Mouse (Mus musculus): ENCODE measurements at regions not wholly inside any gene's neighbourhood (a gene's known extent, or its start where the extent isn't known, plus 50 kb on each side); places are given as distances from the start of the nearest gene placed in this dataset.

DNA sequence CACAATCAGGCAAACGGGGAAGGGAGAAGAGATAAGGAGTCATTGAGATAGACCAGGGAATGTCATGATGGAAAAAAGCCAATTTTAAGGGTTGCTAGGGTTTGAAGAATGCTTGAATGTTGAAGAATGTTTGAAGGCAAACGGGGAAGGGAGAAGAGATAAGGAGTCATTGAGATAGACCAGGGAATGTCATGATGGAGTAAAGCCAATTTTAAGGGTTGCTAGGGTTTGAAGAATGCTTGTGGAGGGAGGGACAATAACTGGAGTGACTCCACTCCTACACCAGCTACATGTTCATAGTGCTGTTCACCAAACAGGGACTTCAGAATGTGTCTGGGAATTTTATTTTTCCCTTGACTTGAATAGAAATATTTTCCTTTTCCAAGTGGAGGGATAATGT is 476.0 kb upstream of the Klf4 start:
- 79% methylated on average over 2 of the region's 2 CpGs for WGBS
- ATAC-seq (ENCODE audit: low FRiP score, low TSS enrichment) (no peak), DNase-seq (no peak)
- H3K4me1 ChIP-seq (ENCODE audit: control insufficient read depth, insufficient read depth, low read length), result no peaks in the 10 kb centered on the region
- no peak overlapping the region for H3K27ac ChIP-seq (replicated peaks; ENCODE audit: low read depth, low read length)
- no peak overlapping the region for H3K4me2 ChIP-seq (ENCODE audit: low read length)
- H3K9me3 ChIP-seq (ENCODE audit: control insufficient read depth, low read length), result no peaks in the 10 kb centered on the region
- H3K9ac ChIP-seq (replicated peaks; ENCODE audit: low read length), result no peak overlapping the region
- H3K27me3 ChIP-seq (ENCODE audit: control insufficient read depth, insufficient read depth, low read length), result no peaks in the 10 kb centered on the region
- no peaks in the 10 kb centered on the region for H3K36me3 ChIP-seq (ENCODE audit: control insufficient read depth, insufficient read depth, low read length)
- H3K4me3 ChIP-seq (replicated peaks; ENCODE audit: low read depth, low read length), result no peak overlapping the region

- Histone ChIP-seq H3K9ac (replicated peaks; ENCODE audit: low read length) (no peak overlapping the region), H3K27ac (replicated peaks; ENCODE audit: low read depth, low read length) (no peak overlapping the region), H3K9me3 (ENCODE audit: control insufficient read depth, low read length) (no peaks in the 10 kb centered on the region), H3K36me3 (ENCODE audit: control insufficient read depth, insufficient read depth, low read length) (no peaks in the 10 kb centered on the region), H3K4me3 (replicated peaks; ENCODE audit: low read depth, low read length) (no peak overlapping the region), H3K4me2 (ENCODE audit: low read length) (no peak overlapping the region), H3K4me1 (ENCODE audit: control insufficient read depth, insufficient read depth, low read length) (peaks cover 6% of the 10 kb centered on the region; the same call in 1 of the 2 replicates), H3K27me3 (ENCODE audit: control insufficient read depth, insufficient read depth, low read length) (no peaks in the 10 kb centered on the region)
- DNase-seq (no peak), ATAC-seq (ENCODE audit: low FRiP score, low TSS enrichment) (no peak)
- WGBS, result 75% methylated on average over 5 of the region's 5 CpGs
Measured at GRCm38 (mm10) chr4:56004227-56004626, 472.0 kb upstream of the Klf4 start.

DNA sequence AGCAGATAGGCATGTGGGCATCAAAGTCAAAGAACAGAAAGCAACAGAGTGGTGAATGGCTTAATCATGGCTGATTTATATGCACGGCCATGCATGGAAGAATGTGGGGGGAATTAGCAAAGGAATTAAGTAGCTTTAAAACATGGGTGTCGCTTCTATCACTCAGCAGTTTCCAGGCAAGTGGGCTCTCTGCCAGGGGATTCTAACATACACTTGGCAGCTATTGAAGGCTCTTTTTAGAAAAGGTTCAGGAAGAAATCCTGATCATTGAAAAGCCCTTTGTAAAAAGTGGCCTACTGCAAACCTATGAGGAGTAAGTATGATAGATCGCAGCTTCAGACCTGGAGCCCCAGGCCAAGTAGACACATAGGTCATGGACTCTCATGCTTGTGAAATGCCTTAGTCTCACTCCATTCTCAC is 469.1 kb upstream of the Klf4 start:
- H3K4me1 ChIP-seq (ENCODE audit: control insufficient read depth, insufficient read depth, low read length), result peaks cover 6% of the 10 kb centered on the region; the same call in 1 of the 2 replicates
- no peak overlapping the region for H3K4me2 ChIP-seq (ENCODE audit: low read length)
- no peak overlapping the region for H3K27ac ChIP-seq (replicated peaks; ENCODE audit: low read depth, low read length)
- H3K9me3 ChIP-seq (ENCODE audit: control insufficient read depth, low read length), result no peaks in the 10 kb centered on the region
- 24% methylated on average over 3 of the region's 3 CpGs for WGBS
- no peak overlapping the region for H3K9ac ChIP-seq (replicated peaks; ENCODE audit: low read length)
- H3K36me3 ChIP-seq (ENCODE audit: control insufficient read depth, insufficient read depth, low read length), result no peaks in the 10 kb centered on the region
- DNase-seq (peak; percentile 83), ATAC-seq (ENCODE audit: low FRiP score, low TSS enrichment) (peak; percentile 48; the same call in 1 of the 2 replicates)
- H3K4me3 ChIP-seq (replicated peaks; ENCODE audit: low read depth, low read length), result no peak overlapping the region
- no peaks in the 10 kb centered on the region for H3K27me3 ChIP-seq (ENCODE audit: control insufficient read depth, insufficient read depth, low read length)

- ATAC-seq (ENCODE audit: low FRiP score, low TSS enrichment), result no peak
- DNase-seq, result no peak
- Histone ChIP-seq H3K27ac (replicated peaks; ENCODE audit: low read depth, low read length) (no peak overlapping the region), H3K4me1 (ENCODE audit: control insufficient read depth, insufficient read depth, low read length) (no peaks in the 10 kb centered on the region), H3K36me3 (ENCODE audit: control insufficient read depth, insufficient read depth, low read length) (no peaks in the 10 kb centered on the region), H3K4me3 (replicated peaks; ENCODE audit: low read depth, low read length) (no peak overlapping the region), H3K27me3 (ENCODE audit: control insufficient read depth, insufficient read depth, low read length) (no peaks in the 10 kb centered on the region), H3K9ac (replicated peaks; ENCODE audit: low read length) (no peak overlapping the region), H3K9me3 (ENCODE audit: control insufficient read depth, low read length) (no peaks in the 10 kb centered on the region), H3K4me2 (ENCODE audit: low read length) (no peak overlapping the region)
Measured at GRCm38 (mm10) chr4:55984026-55984425, 451.8 kb upstream of the Klf4 start.

DNA sequence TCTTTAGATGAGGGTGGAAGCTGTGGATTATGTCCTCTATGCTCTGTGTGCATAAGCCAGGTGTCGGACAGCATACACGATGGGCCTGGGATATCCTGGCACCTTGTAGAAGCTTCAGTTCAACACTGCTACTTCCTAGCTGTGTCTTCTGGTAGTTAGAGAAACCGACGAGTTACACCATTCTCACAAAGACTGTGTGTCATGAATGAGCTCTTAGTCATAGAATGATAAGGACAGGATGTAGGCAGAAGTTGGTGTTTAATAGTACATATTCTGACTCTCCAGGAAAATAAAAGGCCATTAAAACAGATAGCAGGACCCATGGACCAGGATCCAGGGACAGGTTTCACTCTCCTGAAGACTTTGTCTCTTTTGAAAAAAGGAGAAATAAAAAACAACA is 446.3 kb upstream of the Klf4 start:
- no peak for DNase-seq
- no peaks in the 10 kb centered on the region for H3K27me3 ChIP-seq (ENCODE audit: control insufficient read depth, insufficient read depth, low read length)
- 93% methylated on average over 4 of the region's 4 CpGs for WGBS
- H3K4me3 ChIP-seq (replicated peaks; ENCODE audit: low read depth, low read length), result no peak overlapping the region
- H3K4me1 ChIP-seq (ENCODE audit: control insufficient read depth, insufficient read depth, low read length), result no peaks in the 10 kb centered on the region
- no peaks in the 10 kb centered on the region for H3K9me3 ChIP-seq (ENCODE audit: control insufficient read depth, low read length)
- ATAC-seq (ENCODE audit: low FRiP score, low TSS enrichment), result no peak
- no peak overlapping the region for H3K27ac ChIP-seq (replicated peaks; ENCODE audit: low read depth, low read length)
- H3K4me2 ChIP-seq (ENCODE audit: low read length), result no peak overlapping the region
- no peaks in the 10 kb centered on the region for H3K36me3 ChIP-seq (ENCODE audit: control insufficient read depth, insufficient read depth, low read length)
- no peak overlapping the region for H3K9ac ChIP-seq (replicated peaks; ENCODE audit: low read length)

- ATAC-seq (ENCODE audit: low FRiP score, low TSS enrichment) (no peak), DNase-seq (no peak)
- H3K27me3 ChIP-seq (ENCODE audit: control insufficient read depth, insufficient read depth, low read length), result no peaks in the 10 kb centered on the region
- H3K4me2 ChIP-seq (ENCODE audit: low read length), result no peak overlapping the region
- no peak overlapping the region for H3K27ac ChIP-seq (replicated peaks; ENCODE audit: low read depth, low read length)
- no peaks in the 10 kb centered on the region for H3K4me1 ChIP-seq (ENCODE audit: control insufficient read depth, insufficient read depth, low read length)
- WGBS, result 94% methylated on average over 2 of the region's 2 CpGs
- no peak overlapping the region for H3K4me3 ChIP-seq (replicated peaks; ENCODE audit: low read depth, low read length)
- H3K9me3 ChIP-seq (ENCODE audit: control insufficient read depth, low read length), result no peaks in the 10 kb centered on the region
- no peaks in the 10 kb centered on the region for H3K36me3 ChIP-seq (ENCODE audit: control insufficient read depth, insufficient read depth, low read length)
- H3K9ac ChIP-seq (replicated peaks; ENCODE audit: low read length), result no peak overlapping the region
Measured at GRCm38 (mm10) chr4:55976265-55976664, 444.0 kb upstream of the Klf4 start.

DNA sequence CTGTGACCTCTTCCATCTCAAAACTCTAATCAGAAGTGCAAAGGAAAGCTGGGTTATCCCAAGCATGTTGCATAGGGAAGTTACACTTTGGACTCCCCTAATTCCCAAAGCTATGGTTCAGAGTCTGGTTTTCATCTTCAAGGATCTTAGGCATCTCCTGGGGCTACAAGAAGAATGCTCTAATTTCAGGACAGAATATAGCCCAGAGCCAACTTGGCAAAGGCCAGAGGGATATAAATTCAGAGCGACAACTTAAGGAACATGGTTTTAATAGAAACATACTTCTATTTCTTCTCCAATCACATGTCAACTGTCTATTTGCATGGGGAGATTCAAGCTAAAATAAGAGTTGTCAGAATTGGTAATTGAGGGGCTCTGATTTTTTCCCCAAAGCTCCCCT is 441.4 kb upstream of the Klf4 start:
- no peak overlapping the region for H3K9ac ChIP-seq (replicated peaks; ENCODE audit: low read length)
- ATAC-seq (ENCODE audit: low FRiP score, low TSS enrichment) (no peak), DNase-seq (no peak)
- H3K27me3 ChIP-seq (ENCODE audit: control insufficient read depth, insufficient read depth, low read length), result no peaks in the 10 kb centered on the region
- H3K27ac ChIP-seq (replicated peaks; ENCODE audit: low read depth, low read length), result no peak overlapping the region
- H3K4me2 ChIP-seq (ENCODE audit: low read length), result no peak overlapping the region
- 92% methylated on average over 1 of the region's 1 CpGs for WGBS
- no peaks in the 10 kb centered on the region for H3K9me3 ChIP-seq (ENCODE audit: control insufficient read depth, low read length)
- no peak overlapping the region for H3K4me3 ChIP-seq (replicated peaks; ENCODE audit: low read depth, low read length)
- H3K36me3 ChIP-seq (ENCODE audit: control insufficient read depth, insufficient read depth, low read length), result no peaks in the 10 kb centered on the region
- H3K4me1 ChIP-seq (ENCODE audit: control insufficient read depth, insufficient read depth, low read length), result no peaks in the 10 kb centered on the region

- Histone ChIP-seq H3K36me3 (ENCODE audit: control insufficient read depth, insufficient read depth, low read length) (no peaks in the 10 kb centered on the region), H3K27me3 (ENCODE audit: control insufficient read depth, insufficient read depth, low read length) (no peaks in the 10 kb centered on the region), H3K9ac (replicated peaks; ENCODE audit: low read length) (no peak overlapping the region), H3K4me3 (replicated peaks; ENCODE audit: low read depth, low read length) (no peak overlapping the region), H3K4me1 (ENCODE audit: control insufficient read depth, insufficient read depth, low read length) (no peaks in the 10 kb centered on the region), H3K27ac (replicated peaks; ENCODE audit: low read depth, low read length) (no peak overlapping the region), H3K9me3 (ENCODE audit: control insufficient read depth, low read length) (no peaks in the 10 kb centered on the region), H3K4me2 (ENCODE audit: low read length) (no peak overlapping the region)
- ATAC-seq (ENCODE audit: low FRiP score, low TSS enrichment), result no peak
- 84% methylated on average over 7 of the region's 7 CpGs for WGBS
- no peak for DNase-seq
Measured at GRCm38 (mm10) chr4:55972235-55972819, 440.1 kb upstream of the Klf4 start.

DNA sequence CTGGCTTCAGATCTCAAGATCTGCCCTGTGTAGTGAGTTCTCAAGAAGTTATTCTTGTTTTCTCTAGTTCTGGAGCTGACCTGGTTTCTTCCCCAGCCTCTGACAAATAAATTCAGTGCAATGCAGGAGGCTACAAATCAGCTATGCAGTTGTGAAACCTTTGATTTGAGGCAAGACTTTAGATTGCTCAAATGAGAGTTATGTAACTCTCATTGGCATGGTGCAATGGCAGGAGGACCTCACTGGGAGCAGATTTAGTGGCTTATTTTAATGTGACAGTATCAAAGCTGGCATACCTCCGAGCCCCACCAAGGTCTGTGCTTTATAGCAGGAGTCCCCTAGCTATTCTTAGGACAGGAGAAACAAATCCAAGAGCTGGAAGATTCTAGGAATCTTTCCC is 427.8 kb upstream of the Klf4 start:
- no peak overlapping the region for H3K4me2 ChIP-seq (ENCODE audit: low read length)
- H3K9ac ChIP-seq (replicated peaks; ENCODE audit: low read length), result no peak overlapping the region
- H3K27me3 ChIP-seq (ENCODE audit: control insufficient read depth, insufficient read depth, low read length), result no peaks in the 10 kb centered on the region
- WGBS, result 81% methylated on average over 1 of the region's 1 CpGs
- no peaks in the 10 kb centered on the region for H3K4me1 ChIP-seq (ENCODE audit: control insufficient read depth, insufficient read depth, low read length)
- no peak overlapping the region for H3K27ac ChIP-seq (replicated peaks; ENCODE audit: low read depth, low read length)
- H3K4me3 ChIP-seq (replicated peaks; ENCODE audit: low read depth, low read length), result no peak overlapping the region
- no peak for ATAC-seq (ENCODE audit: low FRiP score, low TSS enrichment)
- no peaks in the 10 kb centered on the region for H3K9me3 ChIP-seq (ENCODE audit: control insufficient read depth, low read length)
- no peaks in the 10 kb centered on the region for H3K36me3 ChIP-seq (ENCODE audit: control insufficient read depth, insufficient read depth, low read length)
- DNase-seq, result no peak

Measured in midbrain, embryonic 14.5 days (tissue).